Mouse (Mus musculus): ENCODE data around the gene Hist1h4h. TPM values are rescaled to one million over a fixed set of nuclear protein-coding genes. Genes with fewer than 3 reads are reported as not detected.

The Hist1h4h gene
- polyA plus RNA-seq, 1 experiment from 2014 or later, result 4.2 TPM

DNA sequence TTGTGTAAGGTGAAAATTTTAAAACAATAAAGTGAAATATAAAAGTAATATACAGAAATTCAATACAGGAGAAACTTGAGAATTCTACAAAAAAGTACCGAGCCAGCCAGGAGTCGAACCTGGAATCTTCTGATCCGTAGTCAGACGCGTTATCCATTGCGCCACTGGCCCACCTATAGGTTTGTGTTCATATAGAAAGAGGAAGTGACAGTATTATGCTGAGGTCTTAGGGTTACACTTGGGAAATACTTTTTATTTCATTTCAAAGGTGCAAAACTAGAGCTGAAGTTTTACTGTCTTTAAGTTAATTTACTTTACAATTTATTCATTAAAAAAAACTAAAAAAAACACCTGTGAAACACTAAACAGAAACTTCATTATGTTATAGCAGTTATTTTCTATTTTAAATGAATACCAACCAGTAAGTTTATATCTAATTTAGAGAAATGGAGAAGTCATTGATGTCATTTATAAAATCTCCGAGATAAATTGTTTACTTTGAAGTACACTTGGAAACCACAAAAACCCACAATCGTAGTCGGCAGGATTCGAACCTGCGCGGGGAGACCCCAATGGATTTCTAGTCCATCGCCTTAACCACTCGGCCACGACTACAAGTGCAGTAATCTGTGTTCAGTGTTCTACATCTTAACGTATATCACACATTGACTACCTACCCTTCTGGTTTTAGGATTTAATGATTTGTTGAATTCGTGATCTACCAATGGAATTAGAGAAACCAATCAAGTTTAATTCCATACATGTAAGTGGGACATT, 30.2 kb upstream of the Hist1h4h start:
- Histone ChIP-seq H3K4me1 (replicated peaks) (peaks cover 4% of the 10 kb centered on the region; the same call in 1 of the 2 replicates), H3K9ac (no peak overlapping the region), H3K4me3 (no peak overlapping the region), H3K27ac (no peak overlapping the region), H3K27me3 (peaks cover 37% of the 10 kb centered on the region), H3K4me2 (no peak overlapping the region), H3K9me3 (no peaks in the 10 kb centered on the region), H3K36me3 (no peaks in the 10 kb centered on the region)
- no peak for ATAC-seq (ENCODE audit: low FRiP score)
- 1% methylated on average over 17 of the region's 17 CpGs for WGBS

DNA sequence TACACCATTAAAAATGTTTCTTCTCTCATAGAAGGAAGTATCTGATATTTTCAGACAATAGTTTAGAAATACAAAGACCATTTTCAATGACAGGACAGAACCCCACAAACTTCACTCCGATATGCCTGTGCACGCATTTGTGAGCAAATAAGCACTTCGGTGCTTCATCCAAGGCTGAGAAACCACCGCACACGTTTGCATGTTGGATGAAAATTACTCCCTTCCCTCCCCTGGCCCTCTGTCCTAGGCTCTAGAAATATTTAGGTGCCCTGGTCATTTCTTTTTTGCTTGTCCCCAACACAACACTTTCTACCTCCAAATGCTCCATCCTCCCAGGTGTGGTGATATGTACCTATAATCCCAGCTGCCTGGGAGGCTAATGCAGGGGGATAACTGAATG, 29.3 kb upstream of the Hist1h4h start:
- no peak overlapping the region for H3K9ac ChIP-seq
- 24% methylated on average over 5 of the region's 5 CpGs for WGBS
- H3K4me3 ChIP-seq, result no peak overlapping the region
- no peak for ATAC-seq (ENCODE audit: low FRiP score)
- H3K27ac ChIP-seq, result no peak overlapping the region
- no peaks in the 10 kb centered on the region for H3K36me3 ChIP-seq
- no peaks in the 10 kb centered on the region for H3K9me3 ChIP-seq
- no peak overlapping the region for H3K4me2 ChIP-seq
- peaks cover 11% of the 10 kb centered on the region; the same call in 1 of the 2 replicates for H3K4me1 ChIP-seq (replicated peaks)
- peaks cover 37% of the 10 kb centered on the region for H3K27me3 ChIP-seq

DNA sequence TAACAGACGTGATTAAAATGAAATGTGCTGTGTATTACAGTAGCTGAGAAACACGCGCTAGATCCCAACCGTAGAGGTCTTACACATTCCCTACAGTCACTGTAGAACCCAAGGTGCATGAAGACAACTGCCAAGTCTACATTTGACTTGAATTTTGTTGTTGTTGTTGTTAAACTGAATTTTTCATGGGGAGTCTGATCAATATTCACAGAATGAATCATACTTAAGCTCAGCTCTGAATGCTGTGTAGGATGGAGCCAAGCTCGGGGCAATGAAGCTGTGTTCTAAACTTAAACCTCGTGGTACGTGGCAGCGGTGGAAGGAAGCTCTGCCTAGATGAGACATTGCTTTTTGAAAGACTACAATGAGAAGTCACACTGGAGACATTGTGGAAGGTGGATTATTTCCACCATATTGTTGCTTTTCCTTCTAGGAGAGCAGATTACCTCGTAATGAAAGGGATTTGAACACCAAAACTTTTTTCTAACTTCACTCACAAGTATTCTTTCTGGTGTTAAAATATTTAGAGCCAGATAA, 28.8 kb upstream of the Hist1h4h start:
- no peaks in the 10 kb centered on the region for H3K9me3 ChIP-seq
- WGBS, result 38% methylated on average over 9 of the region's 9 CpGs
- H3K4me1 ChIP-seq (replicated peaks), result peaks cover 13% of the 10 kb centered on the region; the same call in 1 of the 2 replicates
- no peak overlapping the region for H3K4me3 ChIP-seq
- H3K27ac ChIP-seq, result no peak overlapping the region
- H3K4me2 ChIP-seq, result no peak overlapping the region
- H3K27me3 ChIP-seq, result peaks cover 33% of the 10 kb centered on the region
- no peaks in the 10 kb centered on the region for H3K36me3 ChIP-seq
- no peak for ATAC-seq (ENCODE audit: low FRiP score)
- no peak overlapping the region for H3K9ac ChIP-seq

DNA sequence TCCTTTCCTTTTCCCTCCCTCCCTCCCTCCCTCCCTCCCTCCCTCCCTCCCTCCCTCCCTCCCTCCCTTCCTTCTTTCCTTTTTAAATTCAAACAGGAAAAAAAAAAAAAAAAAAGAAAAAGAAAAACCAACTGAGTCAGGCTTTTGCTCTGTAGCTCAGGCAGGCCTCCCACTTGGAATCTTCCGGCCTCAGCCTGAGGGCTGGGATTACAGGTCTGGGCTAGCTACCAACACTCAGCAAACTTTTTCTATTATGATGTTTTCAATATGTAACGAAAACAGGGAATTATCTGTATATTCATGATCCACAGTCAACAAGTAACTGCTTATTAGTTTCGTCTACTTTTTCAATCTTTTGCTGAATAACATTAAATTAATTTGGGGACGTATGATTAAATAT, 27.9 kb upstream of the Hist1h4h start:
- 40% methylated on average over 4 of the region's 4 CpGs for WGBS
- peaks cover 37% of the 10 kb centered on the region for H3K27me3 ChIP-seq
- no peak overlapping the region for H3K9ac ChIP-seq
- H3K4me2 ChIP-seq, result no peak overlapping the region
- peaks cover 13% of the 10 kb centered on the region; the same call in 1 of the 2 replicates for H3K4me1 ChIP-seq (replicated peaks)
- ATAC-seq (ENCODE audit: low FRiP score), result no peak
- no peak overlapping the region for H3K27ac ChIP-seq
- no peak overlapping the region for H3K4me3 ChIP-seq
- H3K9me3 ChIP-seq, result no peaks in the 10 kb centered on the region
- H3K36me3 ChIP-seq, result no peaks in the 10 kb centered on the region

DNA sequence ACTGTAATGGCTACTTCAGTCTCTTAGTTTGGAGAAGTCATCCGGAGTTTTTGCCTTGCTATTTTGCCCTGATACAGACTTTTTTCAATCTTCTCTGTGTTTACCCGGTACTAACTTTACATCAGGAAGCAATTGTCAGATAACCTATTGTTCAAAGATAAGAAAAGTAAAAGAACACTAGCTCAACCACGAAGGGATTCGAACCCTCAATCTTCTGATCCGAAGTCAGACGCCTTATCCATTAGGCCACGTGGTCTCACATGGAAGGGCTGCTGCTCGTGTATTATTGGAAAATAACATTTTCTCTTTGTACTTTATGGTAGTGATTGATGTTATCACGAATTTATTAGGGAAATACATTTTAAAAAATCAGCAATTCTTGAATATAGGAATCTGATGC, 27.1 kb upstream of the Hist1h4h start:
- Histone ChIP-seq H3K9me3 (no peaks in the 10 kb centered on the region), H3K4me2 (0 out of 2 replicates have a peak overlapping the region, but pooled peaks have one; percentile 19), H3K27ac (no peak overlapping the region), H3K36me3 (no peaks in the 10 kb centered on the region), H3K27me3 (peaks cover 28% of the 10 kb centered on the region), H3K4me1 (replicated peaks) (peaks cover 13% of the 10 kb centered on the region; the same call in 1 of the 2 replicates), H3K4me3 (no peak overlapping the region), H3K9ac (no peak overlapping the region)
- 1% methylated on average over 9 of the region's 9 CpGs for WGBS
- no peak for ATAC-seq (ENCODE audit: low FRiP score)

DNA sequence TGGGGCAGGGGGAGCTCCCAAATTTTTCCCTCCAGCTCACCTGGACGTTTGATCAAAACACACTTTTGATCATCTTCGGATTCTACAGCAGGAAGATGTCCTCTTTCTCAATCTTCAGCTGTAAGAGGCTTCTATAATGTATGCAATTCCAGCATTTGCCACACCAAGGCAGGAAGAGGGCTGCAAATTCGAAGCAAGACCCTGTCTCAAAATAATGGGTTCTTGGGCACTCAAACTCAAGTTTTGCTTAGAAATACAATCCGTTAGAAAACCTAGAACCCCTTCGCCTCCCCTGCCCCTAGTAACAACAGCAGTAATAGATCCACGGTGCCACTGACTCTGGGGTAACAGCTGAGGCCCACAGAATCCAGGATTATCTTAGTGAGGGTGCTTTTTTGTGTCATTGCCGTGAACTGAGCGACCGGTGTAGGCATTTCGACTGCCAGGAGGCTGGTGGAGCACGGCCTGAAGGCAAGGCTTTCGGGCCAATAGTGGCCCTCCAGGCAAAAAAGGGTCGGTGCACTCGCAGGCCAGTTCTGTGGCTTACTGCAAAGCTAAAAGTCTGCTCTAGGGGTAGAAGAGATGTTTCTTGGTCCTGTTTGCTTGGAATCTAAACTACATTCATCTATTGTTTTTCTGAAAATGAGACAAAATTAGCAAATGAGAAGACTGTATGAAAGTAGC, 25.0 kb upstream of the Hist1h4h start:
- Histone ChIP-seq H3K9ac (no peak overlapping the region), H3K9me3 (no peaks in the 10 kb centered on the region), H3K4me3 (peak overlapping the region; percentile 18), H3K27ac (no peak overlapping the region), H3K4me1 (replicated peaks) (peaks cover 13% of the 10 kb centered on the region; the same call in 1 of the 2 replicates), H3K36me3 (no peaks in the 10 kb centered on the region), H3K4me2 (peak overlapping the region; percentile 39), H3K27me3 (peaks cover 19% of the 10 kb centered on the region)
- WGBS, result 4% methylated on average over 14 of the region's 14 CpGs
- ATAC-seq (ENCODE audit: low FRiP score), result no peak

DNA sequence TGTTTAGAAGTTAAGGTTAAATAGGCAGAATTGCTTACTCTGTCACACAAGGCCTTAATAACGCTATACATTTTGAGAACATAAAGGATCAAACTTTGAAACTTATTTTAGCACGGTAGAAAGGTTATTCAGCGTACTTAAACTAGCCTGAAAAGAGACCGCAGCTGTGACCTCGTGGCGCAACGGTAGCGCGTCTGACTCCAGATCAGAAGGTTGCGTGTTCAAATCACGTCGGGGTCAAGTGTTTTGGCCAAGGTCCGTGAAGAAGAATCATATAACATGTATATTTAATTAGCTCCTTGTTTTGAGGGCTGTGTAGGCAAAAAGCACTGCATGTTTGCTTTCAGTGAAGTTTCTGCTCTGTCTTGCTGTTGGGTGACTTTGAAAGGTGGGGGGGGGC, 24.5 kb upstream of the Hist1h4h start:
- H3K27ac ChIP-seq, result no peak overlapping the region
- peak overlapping the region; percentile 39; the same call in 1 of the 2 replicates for H3K4me2 ChIP-seq
- H3K4me1 ChIP-seq (replicated peaks), result peaks cover 13% of the 10 kb centered on the region; the same call in 1 of the 2 replicates
- H3K9me3 ChIP-seq, result no peaks in the 10 kb centered on the region
- no peaks in the 10 kb centered on the region for H3K36me3 ChIP-seq
- H3K9ac ChIP-seq, result no peak overlapping the region
- H3K27me3 ChIP-seq, result peaks cover 19% of the 10 kb centered on the region
- WGBS, result 4% methylated on average over 13 of the region's 13 CpGs
- H3K4me3 ChIP-seq, result no peak overlapping the region; the same call in 1 of the 2 replicates
- ATAC-seq (ENCODE audit: low FRiP score), result no peak

DNA sequence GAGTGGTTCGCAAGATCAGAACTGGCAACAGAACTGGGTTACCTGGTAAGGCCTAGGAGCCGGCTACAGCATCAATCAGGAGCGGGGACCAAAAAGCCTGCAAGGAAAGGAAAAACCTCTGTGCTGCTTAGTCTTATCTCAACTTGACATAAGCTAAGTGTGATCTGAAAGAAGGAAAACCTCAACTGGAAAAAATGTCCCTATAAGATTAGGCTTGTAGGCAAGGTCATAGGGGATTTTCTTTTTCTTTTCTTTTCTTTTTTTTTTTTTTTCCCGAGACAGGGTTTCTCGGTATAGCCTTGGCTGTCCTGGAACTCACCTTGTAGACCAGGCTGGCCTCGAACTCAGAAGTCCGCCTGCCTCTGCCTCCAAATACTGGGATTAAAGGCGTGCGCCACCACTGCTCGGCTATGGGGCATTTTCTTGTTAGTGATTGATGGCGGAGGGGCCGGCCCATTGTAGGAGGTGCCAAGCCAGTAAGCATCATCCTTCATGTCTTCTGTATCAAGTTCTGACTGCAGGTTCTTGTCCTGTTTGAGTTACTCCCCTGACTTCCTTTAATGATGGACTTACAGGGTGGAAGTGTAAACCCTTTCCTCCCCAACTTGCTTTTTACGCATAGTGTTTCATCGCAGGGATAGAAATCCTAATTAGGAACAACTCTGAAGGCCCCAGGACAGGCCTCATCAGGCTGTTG, 23.9 kb upstream of the Hist1h4h start:
- H3K4me3 ChIP-seq, result no peak overlapping the region
- H3K27me3 ChIP-seq, result peaks cover 15% of the 10 kb centered on the region
- no peaks in the 10 kb centered on the region for H3K9me3 ChIP-seq
- H3K9ac ChIP-seq, result no peak overlapping the region
- ATAC-seq (ENCODE audit: low FRiP score), result no peak
- no peaks in the 10 kb centered on the region for H3K36me3 ChIP-seq
- no peak overlapping the region for H3K27ac ChIP-seq
- 16% methylated on average over 14 of the region's 14 CpGs for WGBS
- no peak overlapping the region for H3K4me2 ChIP-seq
- peaks cover 13% of the 10 kb centered on the region; the same call in 1 of the 2 replicates for H3K4me1 ChIP-seq (replicated peaks)

DNA sequence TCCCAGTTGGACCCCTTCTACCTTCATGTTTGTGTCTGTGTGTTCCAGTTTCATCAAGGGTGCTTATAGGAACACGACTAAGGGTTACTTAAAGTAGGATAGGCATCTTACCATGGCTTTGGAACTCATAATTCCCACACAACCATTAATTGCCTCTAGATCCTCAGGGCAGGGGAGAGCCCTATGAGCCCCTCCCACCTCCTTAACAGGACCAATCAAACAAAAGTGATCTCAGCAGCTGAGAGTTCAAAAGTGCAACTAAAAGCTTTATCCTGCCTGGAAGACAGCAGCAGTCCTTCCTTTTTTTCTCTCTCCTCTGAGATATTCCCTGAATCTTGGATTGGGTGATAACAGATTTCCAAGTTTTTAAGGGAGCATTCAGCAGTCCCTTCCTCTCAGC, 20.7 kb upstream of the Hist1h4h start:
- H3K27me3 ChIP-seq, result peaks cover 9% of the 10 kb centered on the region
- H3K4me2 ChIP-seq, result no peak overlapping the region
- H3K4me3 ChIP-seq, result no peak overlapping the region
- no peak overlapping the region for H3K27ac ChIP-seq
- no peaks in the 10 kb centered on the region for H3K36me3 ChIP-seq
- ATAC-seq (ENCODE audit: low FRiP score), result no peak
- H3K4me1 ChIP-seq (replicated peaks), result peaks cover 9% of the 10 kb centered on the region; the same call in 1 of the 2 replicates
- H3K9me3 ChIP-seq, result no peaks in the 10 kb centered on the region
- 53% methylated on average over 1 of the region's 1 CpGs for WGBS
- no peak overlapping the region for H3K9ac ChIP-seq

DNA sequence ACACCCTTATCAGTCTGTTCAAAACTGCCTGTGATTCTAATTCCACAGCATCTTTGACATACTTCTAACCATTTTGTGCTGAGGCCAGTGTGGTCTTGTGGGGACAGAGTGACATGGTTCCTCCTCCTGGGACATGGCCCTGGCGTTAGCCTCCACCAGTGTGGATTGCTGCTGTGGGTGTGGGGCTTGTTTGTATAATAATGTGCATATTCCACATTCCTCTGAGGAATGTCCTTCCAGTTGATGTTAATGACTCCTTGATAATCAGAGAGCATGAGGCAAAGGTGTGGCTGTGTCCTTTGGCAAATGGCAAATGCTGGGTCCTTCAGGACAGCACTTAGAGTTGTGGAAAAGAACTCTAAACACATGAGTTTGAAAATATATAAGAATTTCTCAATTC, 17.3 kb upstream of the Hist1h4h start:
- H3K9me3 ChIP-seq, result no peaks in the 10 kb centered on the region
- 90% methylated on average over 1 of the region's 1 CpGs for WGBS
- no peak for ATAC-seq (ENCODE audit: low FRiP score)

DNA sequence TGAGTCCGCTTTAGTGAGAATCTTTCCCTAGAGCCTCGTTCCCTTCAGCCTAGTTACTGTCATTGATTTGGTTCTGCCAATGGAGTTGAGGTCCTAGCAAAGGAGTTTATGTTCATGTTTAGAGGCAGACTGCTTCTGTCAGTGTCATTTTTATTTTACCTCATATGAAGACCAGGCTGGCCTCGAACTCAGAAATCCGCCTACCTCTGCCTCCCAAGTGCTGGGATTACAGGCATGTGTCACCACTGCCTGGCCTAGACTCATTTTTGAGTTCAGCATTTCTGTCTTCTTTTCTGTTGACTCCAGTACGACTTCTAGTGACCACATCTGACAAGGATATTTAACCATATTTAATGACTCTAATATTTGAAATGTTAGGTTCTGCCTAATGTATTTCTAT, 15.6 kb upstream of the Hist1h4h start:
- no peak overlapping the region for H3K27ac ChIP-seq
- no peaks in the 10 kb centered on the region for H3K9me3 ChIP-seq
- no peak overlapping the region for H3K4me3 ChIP-seq
- peaks cover 9% of the 10 kb centered on the region for H3K4me1 ChIP-seq (replicated peaks)
- H3K36me3 ChIP-seq, result no peaks in the 10 kb centered on the region
- no peaks in the 10 kb centered on the region for H3K27me3 ChIP-seq
- no peak overlapping the region for H3K9ac ChIP-seq
- H3K4me2 ChIP-seq, result no peak overlapping the region
- ATAC-seq (ENCODE audit: low FRiP score), result no peak
- 77% methylated on average over 5 of the region's 5 CpGs for WGBS

More for the DNA sequence above, 17.3 kb upstream of the Hist1h4h start:
- no peaks in the 10 kb centered on the region for H3K36me3 ChIP-seq
- H3K9ac ChIP-seq, result no peak overlapping the region
- H3K4me2 ChIP-seq, result no peak overlapping the region
- H3K27ac ChIP-seq, result no peak overlapping the region
- peaks cover 4% of the 10 kb centered on the region for H3K4me1 ChIP-seq (replicated peaks)
- no peaks in the 10 kb centered on the region for H3K27me3 ChIP-seq
- H3K4me3 ChIP-seq, result no peak overlapping the region
